Comparison of ENCODE assay signal across 18 mouse cellular contexts in the genomic region with DNA sequence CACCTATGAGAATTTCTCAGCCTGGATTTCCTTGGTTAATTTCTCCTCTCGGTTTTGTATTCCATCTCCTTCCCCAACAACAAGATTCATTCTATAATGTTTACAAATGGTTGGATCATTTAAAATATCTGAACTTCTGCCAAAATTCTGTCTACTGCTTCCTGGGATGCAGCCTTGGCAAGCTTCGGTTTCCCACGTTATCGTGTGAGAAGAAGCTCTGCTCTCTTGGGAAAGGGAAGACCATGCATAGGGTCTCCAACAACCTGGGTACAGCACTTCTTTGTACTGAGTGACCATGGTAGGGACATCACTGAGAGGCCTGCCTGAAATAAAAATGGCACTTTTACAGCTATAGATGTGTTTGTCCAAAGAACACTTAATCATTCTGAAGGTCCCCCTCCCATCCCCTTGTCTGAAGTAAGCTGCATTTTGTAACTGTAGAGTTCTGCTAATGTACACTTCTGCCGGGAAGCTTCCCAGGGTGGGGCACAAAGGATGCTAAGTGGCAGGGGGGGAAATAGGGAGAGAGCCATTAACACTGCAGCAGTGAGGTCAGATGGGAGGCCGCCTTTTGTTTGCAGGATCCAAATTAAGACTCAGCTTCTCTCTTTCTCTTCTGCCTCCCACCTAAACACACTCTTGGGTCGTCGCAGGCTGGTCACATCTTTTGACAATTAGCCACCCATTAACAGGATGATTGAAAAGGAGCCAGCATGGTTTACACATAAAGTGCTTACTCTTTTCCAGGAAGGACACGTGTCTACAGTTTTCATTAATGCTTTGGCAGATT.
A peak's percentile ranks its signal among the peaks of the same experiment; 100 is the strongest.
DNase-seq lines count a peak whose midpoint lies in the region; ATAC-seq and TF ChIP-seq lines count a peak whose summit lies in the region.
"Had no signal": no experiment of that assay in that cellular context is flagged by ENCODE, and none has a peak within 500 bp of the region (broad histone marks: within the 10 kb centered on the region; RNA-seq: fewer than 3 reads in every experiment).

No protein-coding gene starts in this region.

- no peak overlapping the region for H3K27ac ChIP-seq in kidney, adult 2 months (ENCODE audit: insufficient read depth, low read depth, low read length)
- no peak overlapping the region for H3K27ac ChIP-seq in kidney, embryonic 15.5 days
- H3K27ac ChIP-seq in neural tube, embryonic 12.5 days = no peak overlapping the region
- H3K27ac ChIP-seq in forebrain, postnatal 0 days (ENCODE audit: low read depth, low read length) = no peak overlapping the region
- H3K27ac ChIP-seq in midbrain, embryonic 14.5 days (replicated peaks; ENCODE audit: low read depth, low read length) = no peak overlapping the region
- H3K27ac ChIP-seq in heart, embryonic 10.5 days = no peak overlapping the region
- H3K27ac ChIP-seq: heart, embryonic 13.5 days; layer of hippocampus, adult 2 months; left cerebral cortex, adult 2 months; limb, embryonic 13.5 days; midbrain, embryonic 12.5 days had no signal

- no peak overlapping the region for H3K4me2 ChIP-seq in kidney, embryonic 15.5 days
- H3K4me2 ChIP-seq in neural tube, embryonic 12.5 days (replicated peaks) = no peak overlapping the region
- no peak overlapping the region for H3K4me2 ChIP-seq in forebrain, postnatal 0 days (ENCODE audit: low read depth)
- no peak overlapping the region for H3K4me2 ChIP-seq in midbrain, embryonic 14.5 days (ENCODE audit: low read length)
- H3K4me2 ChIP-seq: heart, embryonic 13.5 days; limb, embryonic 13.5 days; midbrain, embryonic 12.5 days had no signal

- WGBS in kidney, adult 2 months = 36% methylated on average over 9 of the region's 9 CpGs
- 29% methylated on average over 9 of the region's 9 CpGs for WGBS in kidney, embryonic 15.5 days
- 37% methylated on average over 9 of the region's 9 CpGs for WGBS in neural tube, embryonic 12.5 days
- 18% methylated on average over 9 of the region's 9 CpGs for WGBS in forebrain, postnatal 0 days
- 51% methylated on average over 9 of the region's 9 CpGs for WGBS in midbrain, embryonic 14.5 days
- WGBS in heart, embryonic 10.5 days = 64% methylated on average over 9 of the region's 9 CpGs

- no peaks in the 10 kb centered on the region for H3K4me1 ChIP-seq in kidney, adult 2 months (ENCODE audit: control insufficient read depth, insufficient read depth, low read length)
- H3K4me1 ChIP-seq in kidney, embryonic 15.5 days = peaks cover 6% of the 10 kb centered on the region
- H3K4me1 ChIP-seq in neural tube, embryonic 12.5 days = 0 out of 2 replicates have a peak, but pooled peaks cover 4% of the 10 kb centered on the region
- H3K4me1 ChIP-seq in forebrain, postnatal 0 days (ENCODE audit: insufficient read depth) = no peaks in the 10 kb centered on the region
- no peaks in the 10 kb centered on the region for H3K4me1 ChIP-seq in midbrain, embryonic 14.5 days (ENCODE audit: control insufficient read depth, insufficient read depth, low read length)
- H3K4me1 ChIP-seq in heart, embryonic 10.5 days = no peaks in the 10 kb centered on the region
- H3K4me1 ChIP-seq: heart, embryonic 13.5 days; limb, embryonic 13.5 days had no signal

- DNase-seq in kidney, adult 2 months = peak; percentile 45
- no peak for DNase-seq in neural tube, embryonic 10.5 days (ENCODE audit: extremely low spot score, low spot score)
- peak; percentile 6 for DNase-seq in forebrain, postnatal 0 days
- DNase-seq in cerebellum, adult 9-10 months = no peak
- no peak for DNase-seq in midbrain, embryonic 14.5 days
- DNase-seq in heart, embryonic 10.5 days (ENCODE audit: low spot score) = no peak
- DNase-seq: adrenal gland, postnatal 25 days; gastrocnemius, postnatal 14 days; kidney, adult 18-20 months; lung, postnatal 14 days; thymus, adult 18-20 months had no signal

- no peak overlapping the region for H3K9ac ChIP-seq in kidney, embryonic 15.5 days
- H3K9ac ChIP-seq in neural tube, embryonic 12.5 days = no peak overlapping the region
- no peak overlapping the region for H3K9ac ChIP-seq in forebrain, postnatal 0 days
- no peak overlapping the region for H3K9ac ChIP-seq in midbrain, embryonic 14.5 days (replicated peaks; ENCODE audit: low read length)
- H3K9ac ChIP-seq: heart, embryonic 13.5 days; limb, embryonic 13.5 days; midbrain, embryonic 12.5 days had no signal

- no peak for ATAC-seq in kidney, embryonic 15.5 days (replicated peaks; ENCODE audit: low FRiP score)
- peak; percentile 33; the same call in 1 of the 2 replicates for ATAC-seq in neural tube, embryonic 12.5 days (ENCODE audit: low FRiP score, low read depth)
- no peak for ATAC-seq in forebrain, postnatal 0 days
- no peak for ATAC-seq in midbrain, embryonic 14.5 days (ENCODE audit: low FRiP score, low TSS enrichment)

- no peaks in the 10 kb centered on the region for H3K9me3 ChIP-seq in kidney, embryonic 15.5 days (replicated peaks)
- no peaks in the 10 kb centered on the region for H3K9me3 ChIP-seq in neural tube, embryonic 12.5 days
- H3K9me3 ChIP-seq in forebrain, postnatal 0 days (ENCODE audit: low read length) = no peaks in the 10 kb centered on the region
- H3K9me3 ChIP-seq in midbrain, embryonic 14.5 days (ENCODE audit: control insufficient read depth, low read length) = no peaks in the 10 kb centered on the region
- H3K9me3 ChIP-seq in heart, embryonic 10.5 days = no peaks in the 10 kb centered on the region
- H3K9me3 ChIP-seq: heart, embryonic 13.5 days; limb, embryonic 13.5 days; midbrain, embryonic 12.5 days had no signal

- no peak overlapping the region for H3K4me3 ChIP-seq in kidney, adult 2 months (ENCODE audit: insufficient read depth, low read depth, low read length)
- H3K4me3 ChIP-seq in kidney, embryonic 15.5 days (replicated peaks) = no peak overlapping the region
- H3K4me3 ChIP-seq in neural tube, embryonic 12.5 days = no peak overlapping the region
- H3K4me3 ChIP-seq in forebrain, postnatal 0 days (ENCODE audit: low read depth, low read length) = no peak overlapping the region
- no peak overlapping the region for H3K4me3 ChIP-seq in midbrain, embryonic 14.5 days (replicated peaks; ENCODE audit: low read depth, low read length)
- H3K4me3 ChIP-seq in heart, embryonic 10.5 days = no peak overlapping the region
- H3K4me3 ChIP-seq: heart, embryonic 13.5 days; layer of hippocampus, adult 2 months; left cerebral cortex, adult 2 months; limb, embryonic 13.5 days; midbrain, embryonic 12.5 days had no signal

- TF ChIP-seq CTCF in kidney, adult 2 months (conservative IDR thresholded peaks at IDR 0.05; ENCODE audit: insufficient read depth, insufficient read length, low read depth, low read length) = no peak
- no peak for TF ChIP-seq CTCF in forebrain, postnatal 0 days (IDR thresholded peaks at IDR 0.05; ENCODE audit: low read depth)

- TF ChIP-seq POLR2A in kidney, adult 2 months (IDR thresholded peaks at IDR 0.05; ENCODE audit: low read depth, low read length) = no peak

- no peaks in the 10 kb centered on the region for H3K27me3 ChIP-seq in kidney, adult 2 months (replicated peaks; ENCODE audit: control insufficient read depth, insufficient read depth, low read length)
- no peaks in the 10 kb centered on the region for H3K27me3 ChIP-seq in kidney, embryonic 15.5 days
- H3K27me3 ChIP-seq in neural tube, embryonic 12.5 days (replicated peaks) = no peaks in the 10 kb centered on the region
- no peaks in the 10 kb centered on the region for H3K27me3 ChIP-seq in forebrain, postnatal 0 days (ENCODE audit: insufficient read depth, low read length)
- no peaks in the 10 kb centered on the region for H3K27me3 ChIP-seq in midbrain, embryonic 14.5 days (ENCODE audit: control insufficient read depth, insufficient read depth, low read length)
- H3K27me3 ChIP-seq in heart, embryonic 10.5 days (ENCODE audit: insufficient read depth, poor library complexity, severe bottlenecking) = no peaks in the 10 kb centered on the region
- H3K27me3 ChIP-seq: heart, embryonic 13.5 days; limb, embryonic 13.5 days; midbrain, embryonic 12.5 days had no signal

- H3K36me3 ChIP-seq in kidney, adult 2 months (ENCODE audit: control insufficient read depth, insufficient read depth, low read length) = no peaks in the 10 kb centered on the region
- no peaks in the 10 kb centered on the region for H3K36me3 ChIP-seq in kidney, embryonic 15.5 days
- H3K36me3 ChIP-seq in neural tube, embryonic 12.5 days = no peaks in the 10 kb centered on the region
- no peaks in the 10 kb centered on the region for H3K36me3 ChIP-seq in forebrain, postnatal 0 days (ENCODE audit: insufficient read depth)
- H3K36me3 ChIP-seq in midbrain, embryonic 14.5 days (ENCODE audit: control insufficient read depth, insufficient read depth, low read length) = no peaks in the 10 kb centered on the region
- no peaks in the 10 kb centered on the region for H3K36me3 ChIP-seq in heart, embryonic 10.5 days
- H3K36me3 ChIP-seq: heart, embryonic 13.5 days; limb, embryonic 13.5 days; midbrain, embryonic 12.5 days had no signal

Comparison
In these comparisons a context has a peak if more than half of its experiments do, and no peak if none do; other contexts are left out.
1. DNase-seq: peak in kidney, adult 2 months (single experiment) and forebrain, postnatal 0 days (single experiment); none in neural tube, embryonic 10.5 days (single experiment), cerebellum, adult 9-10 months (single experiment), midbrain, embryonic 14.5 days (single experiment) and heart, embryonic 10.5 days (single experiment).